Mouse (Mus musculus) stomach, postnatal 0 days (tissue): ENCODE results near the gene Mlxipl.

Source experiments
- CTCF ChIP-seq: IDR thresholded peaks from 2 replicates; pipeline ENCODE4 v1.5.1; 2016; ENCODE audit warnings: antibody characterized with exemption, low read depth, mild to moderate bottlenecking, moderate library complexity
- EP300 ChIP-seq: optimal IDR thresholded peaks from 2 replicates; pipeline ENCODE3; 2016; ENCODE audit warnings: antibody characterized with exemption

DNA sequence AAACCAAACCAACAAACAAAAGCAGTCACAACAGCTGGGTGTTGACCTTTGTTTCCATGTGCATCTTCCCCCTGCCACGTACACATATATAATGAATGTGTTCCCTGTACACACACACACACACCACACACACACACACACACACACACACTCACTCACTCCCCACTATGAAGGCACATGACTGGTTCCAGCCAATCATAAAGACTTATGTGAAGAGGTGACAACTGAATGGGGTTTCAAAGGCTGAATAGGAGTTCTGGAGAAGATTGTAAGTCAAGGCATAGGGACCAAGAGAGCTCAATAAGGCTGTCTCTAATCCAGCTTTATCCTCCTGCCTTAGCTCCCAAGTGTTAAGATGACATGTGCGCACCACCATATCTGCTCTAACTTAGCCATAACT, 10.1 kb upstream of the Mlxipl start:
- no peak for TF ChIP-seq CTCF
- TF ChIP-seq EP300: no peak
